Mouse (Mus musculus) liver, embryonic 15.5 days (tissue): ENCODE data around the gene Mboat2. TPM values are rescaled to one million over a fixed set of nuclear protein-coding genes. Genes with fewer than 3 reads are reported as not detected.

Source experiments
- ATAC-seq: fragments of 200-750 bp; cut with Nextera tagmentation; 2 replicates; pipeline ENCODE4 v1.8.0; 2017; ENCODE audit warnings: moderate number of reproducible peaks, mild to moderate bottlenecking, moderate library complexity; ENCODE audit not compliant: insufficient read depth
- H3K27ac ChIP-seq: fragments of 300-500 bp; sonication (generic); replicated peaks from 2 replicates; pipeline ENCODE4 v1.5.1; 2015; ENCODE audit warnings: mild to moderate bottlenecking, inconsistent platforms
- H3K27me3 ChIP-seq: fragments of 300-500 bp; sonication (generic); 2 replicates; pipeline ENCODE4 v1.6.1; 2015; ENCODE audit warnings: mild to moderate bottlenecking, inconsistent platforms
- H3K36me3 ChIP-seq: fragments of 300-500 bp; sonication (generic); replicated peaks from 2 replicates; pipeline ENCODE4 v1.6.1; 2015; ENCODE audit warnings: moderate library complexity, mild to moderate bottlenecking, inconsistent platforms
- H3K4me1 ChIP-seq: fragments of 300-500 bp; sonication (generic); replicated peaks from 2 replicates; pipeline ENCODE4 v1.6.1; 2015; ENCODE audit warnings: inconsistent platforms
- H3K4me2 ChIP-seq: fragments of 300-500 bp; sonication (generic); 2 replicates; pipeline ENCODE4 v1.6.1; 2015; ENCODE audit warnings: moderate library complexity, mild to moderate bottlenecking, inconsistent platforms
- H3K4me3 ChIP-seq: fragments of 300-500 bp; sonication (generic); replicated peaks from 2 replicates; pipeline ENCODE4 v1.5.1; 2015; ENCODE audit warnings: mild to moderate bottlenecking, inconsistent platforms
- H3K9ac ChIP-seq: fragments of 300-500 bp; sonication (generic); 2 replicates; pipeline ENCODE4 v1.6.1; 2015; ENCODE audit warnings: moderate library complexity, mild to moderate bottlenecking, inconsistent platforms
- H3K9me3 ChIP-seq: fragments of 300-500 bp; sonication (generic); replicated peaks from 2 replicates; pipeline ENCODE4 v1.6.1; 2016; ENCODE audit warnings: inconsistent platforms
- WGBS: fragments of 180-500 bp; shearing (Covaris S2); methylation state at CpG from one replicate; pipeline ENCODE4 v1.1.7; 2015; ENCODE audit warnings: mixed read lengths; ENCODE audit not compliant: insufficient replicate concordance; 5-methylcytosine and 5-hydroxymethylcytosine counted together
- polyA plus RNA-seq: library from polyadenylated mRNA; unstranded; fragments of >200 nt; fragmentation: Nextera tagmentation; extraction: Ambion mirVana; gene quantifications from 2 replicates; pipeline ENCODE4 v1.2.1, GENCODE M21; 2015

Gene Mboat2
- polyA plus RNA-seq, 1 experiment from 2014 or later = 4.3 TPM

GRCm38 (mm10) chr12:24863762-24864161, 33.1 kb downstream of the Mboat2 start:
- H3K9me3 ChIP-seq = no peaks in the 10 kb centered on the region

GRCm38 (mm10) chr12:24866645-24867044, 36.0 kb downstream of the Mboat2 start:
- Histone ChIP-seq H3K4me2 (no peak overlapping the region), H3K4me3 (no peak overlapping the region), H3K27me3 (no peaks in the 10 kb centered on the region; the same call in 1 of the 2 replicates), H3K9ac (no peak overlapping the region), H3K27ac (0 out of 2 replicates have a peak overlapping the region, but pooled peaks have one; percentile 6), H3K9me3 (no peaks in the 10 kb centered on the region), H3K36me3 (no peaks in the 10 kb centered on the region), H3K4me1 (peaks cover 21% of the 10 kb centered on the region)
- WGBS = 61% methylated on average over 6 of the region's 6 CpGs
- no peak for ATAC-seq

More at GRCm38 (mm10) chr12:24863762-24864161, 33.1 kb downstream of the Mboat2 start:
- WGBS = 50% methylated on average over 1 of the region's 1 CpGs
- Histone ChIP-seq H3K27ac (no peak overlapping the region), H3K36me3 (no peaks in the 10 kb centered on the region), H3K4me3 (no peak overlapping the region), H3K4me1 (peaks cover 22% of the 10 kb centered on the region), H3K27me3 (no peaks in the 10 kb centered on the region; the same call in 1 of the 2 replicates), H3K4me2 (no peak overlapping the region), H3K9ac (no peak overlapping the region)
- ATAC-seq = no peak

GRCm38 (mm10) chr12:24868694-24869093, 38.0 kb downstream of the Mboat2 start:
- Histone ChIP-seq H3K27ac (no peak overlapping the region), H3K36me3 (no peaks in the 10 kb centered on the region), H3K9me3 (no peaks in the 10 kb centered on the region), H3K9ac (no peak overlapping the region), H3K27me3 (no peaks in the 10 kb centered on the region; the same call in 1 of the 2 replicates), H3K4me2 (no peak overlapping the region), H3K4me1 (peaks cover 31% of the 10 kb centered on the region), H3K4me3 (no peak overlapping the region)
- no peak for ATAC-seq
- 51% methylated on average over 4 of the region's 4 CpGs for WGBS

GRCm38 (mm10) chr12:24869231-24869630, 38.6 kb downstream of the Mboat2 start:
- no peak overlapping the region for H3K4me3 ChIP-seq
- no peaks in the 10 kb centered on the region; the same call in 1 of the 2 replicates for H3K27me3 ChIP-seq
- WGBS = 42% methylated on average over 5 of the region's 5 CpGs
- H3K27ac ChIP-seq = no peak overlapping the region
- no peak for ATAC-seq
- no peaks in the 10 kb centered on the region for H3K36me3 ChIP-seq
- no peak overlapping the region for H3K4me2 ChIP-seq
- no peak overlapping the region for H3K9ac ChIP-seq
- H3K4me1 ChIP-seq = peaks cover 31% of the 10 kb centered on the region
- no peaks in the 10 kb centered on the region for H3K9me3 ChIP-seq

GRCm38 (mm10) chr12:24870901-24871300, 40.2 kb downstream of the Mboat2 start:
- no peaks in the 10 kb centered on the region for H3K9me3 ChIP-seq
- H3K4me3 ChIP-seq = no peak overlapping the region
- no peak overlapping the region for H3K4me2 ChIP-seq
- H3K27ac ChIP-seq = no peak overlapping the region
- no peak for ATAC-seq
- H3K27me3 ChIP-seq = no peaks in the 10 kb centered on the region
- peaks cover 41% of the 10 kb centered on the region for H3K4me1 ChIP-seq
- H3K36me3 ChIP-seq = no peaks in the 10 kb centered on the region
- 85% methylated on average over 4 of the region's 4 CpGs for WGBS
- no peak overlapping the region for H3K9ac ChIP-seq

GRCm38 (mm10) chr12:24872264-24872663, 41.6 kb downstream of the Mboat2 start:
- H3K27me3 ChIP-seq = no peaks in the 10 kb centered on the region
- no peak overlapping the region for H3K27ac ChIP-seq
- no peak overlapping the region for H3K9ac ChIP-seq
- no peaks in the 10 kb centered on the region for H3K9me3 ChIP-seq
- no peak overlapping the region for H3K4me3 ChIP-seq
- 74% methylated on average over 8 of the region's 8 CpGs for WGBS
- H3K36me3 ChIP-seq = no peaks in the 10 kb centered on the region
- no peak for ATAC-seq
- H3K4me2 ChIP-seq = no peak overlapping the region
- peaks cover 45% of the 10 kb centered on the region for H3K4me1 ChIP-seq

GRCm38 (mm10) chr12:24872689-24873088, 42.0 kb downstream of the Mboat2 start:
- H3K4me1 ChIP-seq = peaks cover 50% of the 10 kb centered on the region
- no peaks in the 10 kb centered on the region for H3K9me3 ChIP-seq
- ATAC-seq = no peak
- 83% methylated on average over 10 of the region's 10 CpGs for WGBS
- no peaks in the 10 kb centered on the region for H3K27me3 ChIP-seq
- H3K27ac ChIP-seq = no peak overlapping the region
- H3K36me3 ChIP-seq = no peaks in the 10 kb centered on the region
- H3K9ac ChIP-seq = no peak overlapping the region
- H3K4me3 ChIP-seq = no peak overlapping the region
- no peak overlapping the region for H3K4me2 ChIP-seq

GRCm38 (mm10) chr12:24875908-24876307, 45.2 kb downstream of the Mboat2 start:
- Histone ChIP-seq H3K4me1 (peaks cover 72% of the 10 kb centered on the region), H3K4me2 (no peak overlapping the region), H3K4me3 (no peak overlapping the region), H3K9ac (no peak overlapping the region), H3K9me3 (no peaks in the 10 kb centered on the region), H3K27ac (peak overlapping the region; percentile 94), H3K36me3 (no peaks in the 10 kb centered on the region), H3K27me3 (no peaks in the 10 kb centered on the region)
- ATAC-seq = peak; percentile 22
- 43% methylated on average over 1 of the region's 1 CpGs for WGBS

GRCm38 (mm10) chr12:24877231-24877630, 46.6 kb downstream of the Mboat2 start:
- 80% methylated on average over 7 of the region's 7 CpGs for WGBS
- Histone ChIP-seq H3K27me3 (no peaks in the 10 kb centered on the region), H3K9me3 (no peaks in the 10 kb centered on the region), H3K4me3 (no peak overlapping the region), H3K4me1 (peaks cover 72% of the 10 kb centered on the region), H3K27ac (peak overlapping the region; percentile 94), H3K9ac (peak overlapping the region; percentile 17; the same call in 1 of the 2 replicates), H3K36me3 (no peaks in the 10 kb centered on the region), H3K4me2 (no peak overlapping the region)
- no peak for ATAC-seq

- 38% methylated on average over 6 of the region's 6 CpGs for WGBS
- Histone ChIP-seq H3K27ac (peak overlapping the region; percentile 94), H3K9ac (no peak overlapping the region), H3K4me2 (no peak overlapping the region), H3K4me1 (peaks cover 66% of the 10 kb centered on the region), H3K27me3 (no peaks in the 10 kb centered on the region), H3K9me3 (no peaks in the 10 kb centered on the region), H3K4me3 (no peak overlapping the region), H3K36me3 (no peaks in the 10 kb centered on the region)
- ATAC-seq = no peak
Observed at GRCm38 (mm10) chr12:24878090-24878489, 47.4 kb downstream of the Mboat2 start.

GRCm38 (mm10) chr12:24878735-24879362, 48.2 kb downstream of the Mboat2 start:
- 43% methylated on average over 5 of the region's 5 CpGs for WGBS
- ATAC-seq = peak; percentile 80
- Histone ChIP-seq H3K9me3 (no peaks in the 10 kb centered on the region), H3K4me3 (0 out of 2 replicates have a peak overlapping the region, but pooled peaks have one; percentile 21), H3K4me1 (peaks cover 66% of the 10 kb centered on the region), H3K27ac (peak overlapping the region; percentile 94), H3K9ac (peak overlapping the region; percentile 57), H3K36me3 (no peaks in the 10 kb centered on the region), H3K27me3 (no peaks in the 10 kb centered on the region), H3K4me2 (peak overlapping the region; percentile 68)
